Mouse (Mus musculus) left cerebral cortex, adult 2 months (tissue): ENCODE results near the gene Atxn1. TPM values are rescaled to one million over a fixed set of nuclear protein-coding genes. Genes with fewer than 3 reads are reported as not detected.

Experiments
- DNase-seq, 2 experiments: peaks; one replicate each; pipeline ENCODE4 v3.0.0; 2021 to 2022; ENCODE audit warnings: low spot score in 2 of 2, mixed read lengths in 1 of 2; ENCODE audit errors: extremely low spot score in 1 of 2
- H3K27ac ChIP-seq: fragments of 200-600 bp; 2 replicates; pipeline ENCODE4 v1.8.1; 2022
- H3K4me3 ChIP-seq: fragments of 200-600 bp; 2 replicates; pipeline ENCODE4 v1.8.1; 2022
- CTCF ChIP-seq: fragments of 200-600 bp; IDR thresholded peaks from 2 replicates; pipeline ENCODE4 v1.8.1; 2022; ENCODE audit warnings: antibody characterized with exemption, mild to moderate bottlenecking, moderate library complexity
- intact Hi-C: fragments of 180-260 bp; cut with DNase I; formaldehyde crosslinking; loops from one replicate; pipeline ENCODE4 v1.15.1; 2025
- total RNA-seq, 2 experiments: library from RNA; stranded (reverse); gene quantifications; 2 replicates each; pipeline ENCODE4 v1.2.3; 2021

Gene Atxn1
- total RNA-seq, 2 experiments from 2014 or later: 152 to 197 TPM

DNA sequence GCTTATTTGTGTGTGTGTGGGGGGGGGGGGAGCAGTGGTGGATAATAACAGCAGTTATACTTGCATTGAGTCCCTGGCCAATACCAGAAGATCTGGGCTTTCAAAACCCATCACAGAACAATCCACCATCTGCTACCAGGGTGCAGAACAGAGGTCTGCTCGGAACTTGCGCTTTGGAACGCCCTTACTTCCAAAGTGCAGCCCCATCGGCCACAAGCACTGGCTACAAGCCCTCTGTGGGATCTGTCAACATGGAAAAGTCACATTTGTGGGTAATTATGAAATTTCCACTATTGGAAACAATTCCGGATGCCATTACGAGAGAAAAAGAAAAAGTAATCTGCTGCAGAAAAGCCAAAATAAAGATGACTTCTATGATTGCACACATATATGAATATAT lies 25.2 kb downstream of the Atxn1 start:
- no peak for DNase-seq
- H3K27ac ChIP-seq: no peak overlapping the region
- no peak for TF ChIP-seq CTCF
- intact Hi-C loops: no loop called here
- no peak overlapping the region for H3K4me3 ChIP-seq

GRCm38 (mm10) chr13:45938083-45938482 lies 26.7 kb downstream of the Atxn1 start:
- no peak for TF ChIP-seq CTCF
- no peak overlapping the region for H3K4me3 ChIP-seq
- H3K27ac ChIP-seq: no peak overlapping the region
- DNase-seq: no peak
- intact Hi-C loops: no loop called here

DNA sequence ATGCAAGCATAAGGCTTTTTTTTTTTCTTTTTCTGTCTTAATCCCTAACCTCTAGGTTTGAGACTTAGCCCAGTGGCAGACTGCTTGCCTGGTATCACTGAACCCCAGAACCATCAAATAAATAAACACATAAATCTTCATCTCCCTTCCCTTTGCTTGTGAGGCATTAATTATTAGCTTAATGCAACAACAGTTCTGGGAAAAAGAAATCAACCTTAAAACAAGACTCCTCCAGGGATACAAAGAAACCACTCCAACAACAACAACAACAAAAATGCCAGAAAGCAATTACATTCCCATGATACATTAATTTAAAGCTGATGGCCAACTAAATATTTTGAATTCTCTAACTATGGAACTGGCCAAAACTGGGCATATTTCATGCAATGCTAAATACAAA lies 28.0 kb downstream of the Atxn1 start:
- no peak for DNase-seq
- Histone ChIP-seq H3K4me3 (no peak overlapping the region), H3K27ac (no peak overlapping the region)
- no peak for TF ChIP-seq CTCF
- intact Hi-C loops: no loop called here

DNA sequence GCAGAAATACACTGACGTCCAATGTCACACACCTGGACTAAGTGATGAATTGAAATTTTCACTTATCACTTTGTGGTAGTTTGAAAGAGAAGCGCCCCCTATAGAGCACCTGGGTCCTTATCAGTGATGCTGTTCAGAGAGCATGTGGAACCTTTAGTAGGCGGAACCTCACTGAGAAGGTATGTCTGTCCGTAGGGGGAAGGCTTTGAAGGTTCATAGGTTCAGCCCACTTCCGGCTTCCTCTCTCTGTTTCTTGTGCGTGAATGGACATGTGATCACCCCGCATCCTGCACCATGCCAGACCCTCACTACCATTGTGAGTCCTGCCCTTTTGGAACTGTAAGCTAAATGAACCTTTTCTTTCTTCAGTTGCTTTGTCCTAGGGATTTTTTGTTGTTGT lies 29.0 kb downstream of the Atxn1 start:
- no peak overlapping the region for H3K27ac ChIP-seq
- no peak overlapping the region for H3K4me3 ChIP-seq
- intact Hi-C loops: no loop called here
- DNase-seq: no peak
- TF ChIP-seq CTCF: peak; percentile 3

DNA sequence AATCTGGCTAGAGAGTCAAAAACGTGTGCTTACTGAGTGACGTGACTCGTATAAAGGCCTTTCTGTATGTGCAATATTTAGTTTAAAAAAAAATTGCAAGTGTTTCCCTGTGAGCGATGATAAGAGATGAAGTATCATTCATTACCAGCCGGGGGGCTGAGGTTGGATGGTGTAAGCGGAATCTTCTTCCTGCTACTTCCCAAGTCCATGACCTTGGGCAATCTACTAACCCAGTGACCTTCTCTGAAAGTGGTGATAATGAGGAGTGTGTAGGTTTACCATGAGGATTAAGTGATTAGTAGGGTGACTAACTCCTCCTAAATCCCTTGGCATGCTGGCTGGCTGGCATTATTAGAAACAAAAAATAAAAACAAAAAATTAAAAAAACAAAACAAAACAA lies 30.0 kb downstream of the Atxn1 start:
- Histone ChIP-seq H3K27ac (no peak overlapping the region), H3K4me3 (no peak overlapping the region)
- no peak for DNase-seq
- intact Hi-C loops: no loop called here
- TF ChIP-seq CTCF: no peak

DNA sequence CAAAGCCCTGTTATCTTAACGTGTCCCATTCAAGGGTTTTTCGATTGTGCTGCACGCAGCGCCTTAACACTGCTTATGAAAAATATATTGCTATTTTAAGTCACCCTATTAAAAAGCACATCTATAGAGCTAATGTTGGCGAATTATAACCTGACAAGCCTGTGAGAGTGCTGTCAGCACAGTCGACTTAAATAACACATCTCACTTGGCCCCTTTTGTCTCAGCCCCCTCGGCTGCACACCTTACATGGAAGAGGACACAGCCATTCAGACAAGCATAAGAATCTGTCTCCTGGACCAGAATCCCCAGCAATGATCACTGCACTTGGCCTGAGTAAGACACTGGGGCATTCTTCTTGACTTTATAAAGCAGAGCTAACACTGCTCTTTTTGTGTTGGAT lies 30.7 kb downstream of the Atxn1 start:
- no peak overlapping the region for H3K4me3 ChIP-seq
- TF ChIP-seq CTCF: no peak
- no peak overlapping the region for H3K27ac ChIP-seq
- intact Hi-C loops: no loop called here
- no peak for DNase-seq

GRCm38 (mm10) chr13:45932491-45932921 lies 32.3 kb downstream of the Atxn1 start:
- no peak overlapping the region for H3K27ac ChIP-seq
- intact Hi-C loops: no loop called here
- no peak for TF ChIP-seq CTCF

GRCm38 (mm10) chr13:45931891-45932290 lies 32.9 kb downstream of the Atxn1 start:
- no peak for DNase-seq
- TF ChIP-seq CTCF: peak; percentile 49
- intact Hi-C loops: no loop called here
- no peak overlapping the region for H3K27ac ChIP-seq
- no peak overlapping the region for H3K4me3 ChIP-seq

More at GRCm38 (mm10) chr13:45932491-45932921, 32.3 kb downstream of the Atxn1 start:
- H3K4me3 ChIP-seq: no peak overlapping the region
- DNase-seq: no peak

DNA sequence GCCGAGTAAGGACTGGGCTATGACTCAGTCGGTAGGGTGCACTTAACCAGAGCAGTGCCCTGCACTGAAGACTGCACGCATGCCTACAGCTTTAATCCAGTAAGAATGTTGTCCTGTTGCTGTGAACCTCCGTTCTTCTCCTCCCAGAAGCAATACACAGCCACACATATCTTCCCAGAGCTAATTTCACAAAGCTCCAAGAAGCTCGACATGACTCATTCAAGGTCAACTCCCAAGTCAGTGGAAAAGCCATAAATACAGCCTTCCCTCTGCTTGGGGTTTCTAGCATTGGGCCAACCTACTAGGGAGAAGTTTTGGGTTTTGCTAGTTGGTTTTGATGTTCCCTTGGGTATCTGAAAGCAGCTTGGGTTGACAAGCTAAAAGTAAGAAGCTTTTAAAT lies 33.6 kb downstream of the Atxn1 start:
- intact Hi-C loops: no loop called here
- TF ChIP-seq CTCF: no peak
- no peak overlapping the region for H3K4me3 ChIP-seq
- no peak overlapping the region for H3K27ac ChIP-seq
- no peak for DNase-seq

GRCm38 (mm10) chr13:45929744-45930143 lies 35.1 kb downstream of the Atxn1 start:
- Histone ChIP-seq H3K27ac (no peak overlapping the region), H3K4me3 (no peak overlapping the region)
- DNase-seq: no peak
- intact Hi-C loops: no loop called here
- TF ChIP-seq CTCF: no peak

DNA sequence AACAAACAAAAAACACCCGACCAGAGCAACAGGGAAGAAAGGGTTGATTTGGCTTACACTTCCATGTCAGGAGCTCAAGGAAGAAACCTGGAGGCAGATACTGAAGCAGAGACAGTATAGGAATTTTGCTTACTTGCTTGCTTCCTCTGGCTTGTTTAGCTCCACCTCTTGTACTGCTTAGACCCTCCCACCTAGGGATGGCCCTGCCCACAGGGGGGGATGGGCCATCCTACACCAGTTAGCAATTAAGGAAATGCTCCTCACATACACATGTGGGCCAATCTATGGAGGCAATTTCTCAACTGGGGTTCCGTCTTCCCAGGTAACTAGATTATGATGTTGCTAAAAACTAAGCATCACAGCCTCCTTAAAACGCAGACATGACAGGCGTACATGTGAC lies 39.5 kb downstream of the Atxn1 start:
- TF ChIP-seq CTCF: no peak
- H3K27ac ChIP-seq: 0 out of 2 replicates have a peak overlapping the region, but pooled peaks have one; percentile 24
- intact Hi-C loops: no loop called here
- no peak for DNase-seq
- H3K4me3 ChIP-seq: no peak overlapping the region

- H3K27ac ChIP-seq: no peak overlapping the region
- intact Hi-C loops: no loop called here
- TF ChIP-seq CTCF: no peak
- no peak for DNase-seq
- no peak overlapping the region for H3K4me3 ChIP-seq
Measured at GRCm38 (mm10) chr13:45924555-45924954, 40.3 kb downstream of the Atxn1 start.

- intact Hi-C loops: no loop called here
- no peak overlapping the region for H3K4me3 ChIP-seq
- H3K27ac ChIP-seq: no peak overlapping the region
- DNase-seq: no peak
- no peak for TF ChIP-seq CTCF
Measured at GRCm38 (mm10) chr13:45923086-45923485, 41.7 kb downstream of the Atxn1 start.

DNA sequence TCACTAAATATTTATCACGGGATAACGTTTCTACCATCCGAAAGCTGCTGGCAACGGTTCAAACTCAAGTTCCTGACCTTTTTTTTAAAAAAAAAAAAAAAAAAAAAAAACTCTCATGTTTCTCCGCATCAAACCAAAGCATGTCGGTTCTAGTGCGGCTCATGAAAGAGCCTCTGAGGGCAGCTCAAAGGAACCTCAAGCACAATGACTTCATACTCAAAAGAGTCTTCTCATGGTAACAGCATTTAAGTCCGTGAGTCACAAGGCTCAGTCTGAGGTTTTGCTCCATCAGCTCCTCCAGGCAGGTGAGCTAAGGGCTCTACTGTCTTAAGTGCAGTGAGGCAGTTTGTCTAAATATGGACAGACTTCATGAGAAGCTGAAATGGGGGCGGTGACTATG lies 42.3 kb downstream of the Atxn1 start:
- intact Hi-C loops: no loop called here
- H3K27ac ChIP-seq: no peak overlapping the region
- no peak for TF ChIP-seq CTCF

More for the DNA sequence above, 42.3 kb downstream of the Atxn1 start:
- no peak overlapping the region for H3K4me3 ChIP-seq
- no peak for DNase-seq
